Mouse (Mus musculus): ENCODE data around the gene Cdkal1. TPM values are rescaled to one million over a fixed set of nuclear protein-coding genes. Genes with fewer than 3 reads are reported as not detected.

Cdkal1 gene
- polyA plus RNA-seq, 1 experiment from 2014 or later = 8.7 TPM

GRCm38 (mm10) chr13:29601033-29601432 lies 254.4 kb downstream of the Cdkal1 start:
- H3K36me3 ChIP-seq (replicated peaks; ENCODE audit: insufficient read depth, low read length) = no peaks in the 10 kb centered on the region
- no peak overlapping the region for H3K4me2 ChIP-seq (ENCODE audit: low read depth, low read length)
- ATAC-seq = no peak
- WGBS (ENCODE audit: insufficient replicate concordance) = 81% methylated on average over 2 of the region's 2 CpGs
- no peak overlapping the region for H3K27ac ChIP-seq (ENCODE audit: low read depth)
- no peak overlapping the region for H3K4me3 ChIP-seq (ENCODE audit: low read depth, low read length)
- no peaks in the 10 kb centered on the region for H3K9me3 ChIP-seq (ENCODE audit: low read length)
- no peaks in the 10 kb centered on the region for H3K27me3 ChIP-seq (ENCODE audit: insufficient read depth, low read length)
- no peak for DNase-seq
- TF ChIP-seq EP300 (IDR thresholded peaks at IDR 0.05; ENCODE audit: low read depth) (no peak), CTCF (IDR thresholded peaks at IDR 0.05; ENCODE audit: low read depth) (no peak)
- no peaks in the 10 kb centered on the region for H3K4me1 ChIP-seq (ENCODE audit: insufficient read depth)
- no peak overlapping the region for H3K9ac ChIP-seq (replicated peaks)

DNA sequence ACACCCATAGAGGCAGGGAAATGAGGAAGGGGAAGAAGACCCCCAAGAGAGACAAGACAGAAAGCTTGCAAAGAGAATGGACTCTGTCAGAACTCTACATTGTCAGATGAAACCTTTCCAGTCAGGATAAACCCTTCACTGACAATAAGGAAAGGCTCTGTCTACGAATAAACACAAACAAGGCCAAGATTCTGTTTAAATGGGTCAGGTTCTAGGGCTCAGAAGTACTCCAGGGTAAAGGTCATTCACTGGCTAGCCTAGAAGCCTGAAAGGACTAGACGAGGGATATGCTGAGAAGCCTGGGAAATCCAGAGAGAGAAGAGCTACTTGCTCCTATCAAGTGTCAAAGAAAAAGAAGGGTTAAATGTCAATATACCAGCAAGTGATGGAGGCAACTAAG lies 255.8 kb downstream of the Cdkal1 start:
- Histone ChIP-seq H3K27ac (ENCODE audit: low read depth) (no peak overlapping the region), H3K9ac (replicated peaks) (no peak overlapping the region), H3K4me3 (ENCODE audit: low read depth, low read length) (no peak overlapping the region), H3K36me3 (replicated peaks; ENCODE audit: insufficient read depth, low read length) (no peaks in the 10 kb centered on the region), H3K27me3 (ENCODE audit: insufficient read depth, low read length) (no peaks in the 10 kb centered on the region), H3K9me3 (ENCODE audit: low read length) (no peaks in the 10 kb centered on the region), H3K4me2 (ENCODE audit: low read depth, low read length) (no peak overlapping the region), H3K4me1 (ENCODE audit: insufficient read depth) (no peaks in the 10 kb centered on the region)
- ATAC-seq (no peak), DNase-seq (no peak)
- no peak for TF ChIP-seq EP300 (IDR thresholded peaks at IDR 0.05; ENCODE audit: low read depth)
- no peak for TF ChIP-seq CTCF (IDR thresholded peaks at IDR 0.05; ENCODE audit: low read depth)
- WGBS (ENCODE audit: insufficient replicate concordance) = 66% methylated on average over 2 of the region's 2 CpGs

- H3K4me1 ChIP-seq (ENCODE audit: insufficient read depth) = no peaks in the 10 kb centered on the region
- no peak overlapping the region for H3K9ac ChIP-seq (replicated peaks)
- H3K36me3 ChIP-seq (replicated peaks; ENCODE audit: insufficient read depth, low read length) = no peaks in the 10 kb centered on the region
- WGBS (ENCODE audit: insufficient replicate concordance) = 61% methylated on average over 3 of the region's 3 CpGs
- DNase-seq (no peak), ATAC-seq (no peak)
- H3K4me3 ChIP-seq (ENCODE audit: low read depth, low read length) = no peak overlapping the region
- H3K27me3 ChIP-seq (ENCODE audit: insufficient read depth, low read length) = no peaks in the 10 kb centered on the region
- H3K27ac ChIP-seq (ENCODE audit: low read depth) = no peak overlapping the region
- no peak overlapping the region for H3K4me2 ChIP-seq (ENCODE audit: low read depth, low read length)
- TF ChIP-seq EP300 (IDR thresholded peaks at IDR 0.05; ENCODE audit: low read depth) (no peak), CTCF (IDR thresholded peaks at IDR 0.05; ENCODE audit: low read depth) (no peak)
- peaks cover 4% of the 10 kb centered on the region; the same call in 1 of the 2 replicates for H3K9me3 ChIP-seq (ENCODE audit: low read length)
These were observed 258.7 kb downstream of the Cdkal1 start for GRCm38 (mm10) chr13:29596735-29597134.

DNA sequence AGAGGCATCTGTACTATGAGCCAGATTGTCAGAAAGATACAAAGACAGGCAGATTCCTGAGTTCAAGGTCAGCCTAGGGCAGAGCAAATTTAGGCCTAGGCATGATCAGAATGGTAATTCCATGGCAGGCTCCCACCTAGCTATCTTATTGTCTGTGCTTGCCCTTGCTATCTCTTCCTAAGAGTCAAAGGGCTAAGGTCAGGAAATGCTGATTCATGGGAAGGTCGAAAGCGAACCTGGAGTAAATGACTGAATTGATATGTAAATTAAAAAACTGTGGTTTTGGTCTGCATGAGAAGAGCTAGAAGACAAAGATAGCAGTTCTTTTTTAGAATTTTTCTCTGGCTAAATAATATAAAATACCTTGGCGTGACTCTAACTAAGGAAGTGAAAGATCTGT lies 262.4 kb downstream of the Cdkal1 start:
- no peak for ATAC-seq
- Histone ChIP-seq H3K4me3 (ENCODE audit: low read depth, low read length) (no peak overlapping the region), H3K27ac (ENCODE audit: low read depth) (no peak overlapping the region), H3K4me2 (ENCODE audit: low read depth, low read length) (no peak overlapping the region), H3K36me3 (replicated peaks; ENCODE audit: insufficient read depth, low read length) (no peaks in the 10 kb centered on the region), H3K27me3 (ENCODE audit: insufficient read depth, low read length) (no peaks in the 10 kb centered on the region), H3K9me3 (ENCODE audit: low read length) (peaks cover 4% of the 10 kb centered on the region; the same call in 1 of the 2 replicates), H3K9ac (replicated peaks) (no peak overlapping the region), H3K4me1 (ENCODE audit: insufficient read depth) (no peaks in the 10 kb centered on the region)
- WGBS (ENCODE audit: insufficient replicate concordance) = 84% methylated on average over 3 of the region's 3 CpGs
- no peak for DNase-seq
- no peak for TF ChIP-seq CTCF (IDR thresholded peaks at IDR 0.05; ENCODE audit: low read depth)
- TF ChIP-seq EP300 (IDR thresholded peaks at IDR 0.05; ENCODE audit: low read depth) = no peak

GRCm38 (mm10) chr13:29590685-29591084 lies 264.8 kb downstream of the Cdkal1 start:
- H3K9me3 ChIP-seq (ENCODE audit: low read length) = peaks cover 4% of the 10 kb centered on the region; the same call in 1 of the 2 replicates
- no peaks in the 10 kb centered on the region for H3K27me3 ChIP-seq (ENCODE audit: insufficient read depth, low read length)
- H3K4me3 ChIP-seq (ENCODE audit: low read depth, low read length) = no peak overlapping the region
- no peaks in the 10 kb centered on the region for H3K4me1 ChIP-seq (ENCODE audit: insufficient read depth)
- TF ChIP-seq EP300 (IDR thresholded peaks at IDR 0.05; ENCODE audit: low read depth) = no peak
- ATAC-seq = no peak
- no peak for DNase-seq
- H3K36me3 ChIP-seq (replicated peaks; ENCODE audit: insufficient read depth, low read length) = no peaks in the 10 kb centered on the region
- 83% methylated on average over 5 of the region's 5 CpGs for WGBS (ENCODE audit: insufficient replicate concordance)
- H3K9ac ChIP-seq (replicated peaks) = no peak overlapping the region
- H3K27ac ChIP-seq (ENCODE audit: low read depth) = no peak overlapping the region
- no peak overlapping the region for H3K4me2 ChIP-seq (ENCODE audit: low read depth, low read length)

DNA sequence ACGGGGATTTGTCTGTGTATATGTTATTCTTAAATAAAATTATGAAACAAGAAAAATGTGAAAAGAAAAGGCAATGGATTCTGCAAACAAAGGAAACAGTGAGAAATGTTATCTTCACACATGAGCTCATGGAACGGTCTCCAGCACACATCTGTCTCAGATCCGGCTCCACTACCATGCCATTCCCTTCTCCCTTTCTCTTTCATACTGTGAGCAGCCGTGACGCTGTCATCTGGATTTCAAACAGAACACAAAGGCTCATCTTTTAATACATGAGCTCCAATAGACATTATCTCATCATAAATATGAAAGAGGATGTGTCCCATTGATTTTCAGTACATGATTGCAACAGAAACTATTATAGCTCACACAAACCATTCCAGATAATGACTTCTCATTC lies 265.3 kb downstream of the Cdkal1 start:
- Histone ChIP-seq H3K4me3 (ENCODE audit: low read depth, low read length) (no peak overlapping the region), H3K9me3 (ENCODE audit: low read length) (peaks cover 4% of the 10 kb centered on the region; the same call in 1 of the 2 replicates), H3K36me3 (replicated peaks; ENCODE audit: insufficient read depth, low read length) (no peaks in the 10 kb centered on the region), H3K9ac (replicated peaks) (no peak overlapping the region), H3K27ac (ENCODE audit: low read depth) (no peak overlapping the region), H3K4me1 (ENCODE audit: insufficient read depth) (no peaks in the 10 kb centered on the region), H3K27me3 (ENCODE audit: insufficient read depth, low read length) (no peaks in the 10 kb centered on the region), H3K4me2 (ENCODE audit: low read depth, low read length) (no peak overlapping the region)
- TF ChIP-seq CTCF (IDR thresholded peaks at IDR 0.05; ENCODE audit: low read depth) (no peak), EP300 (IDR thresholded peaks at IDR 0.05; ENCODE audit: low read depth) (no peak)
- ATAC-seq (no peak), DNase-seq (no peak)
- 83% methylated on average over 5 of the region's 5 CpGs for WGBS (ENCODE audit: insufficient replicate concordance)

- Histone ChIP-seq H3K4me2 (ENCODE audit: low read depth, low read length) (no peak overlapping the region), H3K4me1 (ENCODE audit: insufficient read depth) (no peaks in the 10 kb centered on the region), H3K9ac (replicated peaks) (no peak overlapping the region), H3K27me3 (ENCODE audit: insufficient read depth, low read length) (no peaks in the 10 kb centered on the region), H3K9me3 (ENCODE audit: low read length) (peaks cover 4% of the 10 kb centered on the region; the same call in 1 of the 2 replicates), H3K27ac (ENCODE audit: low read depth) (no peak overlapping the region), H3K4me3 (ENCODE audit: low read depth, low read length) (no peak overlapping the region), H3K36me3 (replicated peaks; ENCODE audit: insufficient read depth, low read length) (no peaks in the 10 kb centered on the region)
- no peak for DNase-seq
- no peak for ATAC-seq
- 81% methylated on average over 4 of the region's 4 CpGs for WGBS (ENCODE audit: insufficient replicate concordance)
- TF ChIP-seq CTCF (IDR thresholded peaks at IDR 0.05; ENCODE audit: low read depth) = no peak
- no peak for TF ChIP-seq EP300 (IDR thresholded peaks at IDR 0.05; ENCODE audit: low read depth)
These were observed 266.8 kb downstream of the Cdkal1 start for GRCm38 (mm10) chr13:29588693-29589092.

Data from liver, postnatal 0 days (tissue).